Mouse (Mus musculus): ENCODE data around the gene Fhit. TPM values are rescaled to one million over a fixed set of nuclear protein-coding genes. Genes with fewer than 3 reads are reported as not detected.

Fhit gene
- polyA plus RNA-seq, 1 experiment from 2014 or later = 3.3 TPM

- H3K4me3 ChIP-seq = no peak overlapping the region
- H3K4me1 ChIP-seq = no peaks in the 10 kb centered on the region
- DNase-seq (ENCODE audit: low spot score) = no peak
- no peaks in the 10 kb centered on the region for H3K9me3 ChIP-seq
- no peaks in the 10 kb centered on the region for H3K27me3 ChIP-seq (replicated peaks; ENCODE audit: low read depth, poor library complexity, severe bottlenecking)
- no peak overlapping the region for H3K27ac ChIP-seq (replicated peaks)
- H3K36me3 ChIP-seq (replicated peaks) = no peaks in the 10 kb centered on the region
- 43% methylated on average over 2 of the region's 2 CpGs for WGBS
These were observed 635.0 kb downstream of the Fhit start for GRCm38 (mm10) chr14:10526800-10527199.

- Histone ChIP-seq H3K9me3 (no peaks in the 10 kb centered on the region), H3K36me3 (replicated peaks) (no peaks in the 10 kb centered on the region), H3K4me3 (no peak overlapping the region), H3K27me3 (replicated peaks; ENCODE audit: low read depth, poor library complexity, severe bottlenecking) (no peaks in the 10 kb centered on the region), H3K27ac (replicated peaks) (no peak overlapping the region), H3K4me1 (no peaks in the 10 kb centered on the region)
- DNase-seq (ENCODE audit: low spot score) = no peak
- WGBS = 86% methylated on average over 4 of the region's 4 CpGs
These were observed 636.0 kb downstream of the Fhit start for GRCm38 (mm10) chr14:10525786-10526185.

- Histone ChIP-seq H3K4me1 (no peaks in the 10 kb centered on the region), H3K36me3 (replicated peaks) (no peaks in the 10 kb centered on the region), H3K9me3 (no peaks in the 10 kb centered on the region), H3K4me3 (no peak overlapping the region), H3K27me3 (replicated peaks; ENCODE audit: low read depth, poor library complexity, severe bottlenecking) (no peaks in the 10 kb centered on the region), H3K27ac (replicated peaks) (no peak overlapping the region)
- DNase-seq (ENCODE audit: low spot score) = no peak
These were observed 647.8 kb downstream of the Fhit start for GRCm38 (mm10) chr14:10514026-10514425.

- H3K27me3 ChIP-seq (replicated peaks; ENCODE audit: low read depth, poor library complexity, severe bottlenecking) = no peaks in the 10 kb centered on the region
These were observed 652.6 kb downstream of the Fhit start for GRCm38 (mm10) chr14:10509252-10509651.

GRCm38 (mm10) chr14:10507560-10507959 lies 654.3 kb downstream of the Fhit start:
- Histone ChIP-seq H3K36me3 (replicated peaks) (no peaks in the 10 kb centered on the region), H3K27me3 (replicated peaks; ENCODE audit: low read depth, poor library complexity, severe bottlenecking) (no peaks in the 10 kb centered on the region), H3K9me3 (no peaks in the 10 kb centered on the region), H3K4me1 (peaks cover 12% of the 10 kb centered on the region), H3K4me3 (no peak overlapping the region), H3K27ac (replicated peaks) (peak overlapping the region; percentile 35; the same call in 1 of the 2 replicates)
- 33% methylated on average over 1 of the region's 1 CpGs for WGBS
- DNase-seq (ENCODE audit: low spot score) = peak; percentile 52

More at GRCm38 (mm10) chr14:10509252-10509651, 652.6 kb downstream of the Fhit start:
- no peaks in the 10 kb centered on the region for H3K36me3 ChIP-seq (replicated peaks)
- H3K4me3 ChIP-seq = no peak overlapping the region
- DNase-seq (ENCODE audit: low spot score) = no peak
- no peak overlapping the region for H3K27ac ChIP-seq (replicated peaks)
- H3K9me3 ChIP-seq = no peaks in the 10 kb centered on the region
- peaks cover 12% of the 10 kb centered on the region for H3K4me1 ChIP-seq

GRCm38 (mm10) chr14:10485798-10486197 lies 676.0 kb downstream of the Fhit start:
- Histone ChIP-seq H3K27ac (replicated peaks) (no peak overlapping the region), H3K27me3 (replicated peaks; ENCODE audit: low read depth, poor library complexity, severe bottlenecking) (no peaks in the 10 kb centered on the region), H3K9me3 (no peaks in the 10 kb centered on the region), H3K36me3 (replicated peaks) (no peaks in the 10 kb centered on the region), H3K4me3 (no peak overlapping the region), H3K4me1 (no peaks in the 10 kb centered on the region)
- 84% methylated on average over 3 of the region's 3 CpGs for WGBS
- DNase-seq (ENCODE audit: low spot score) = no peak

GRCm38 (mm10) chr14:10482851-10483613 lies 678.8 kb downstream of the Fhit start:
- H3K36me3 ChIP-seq (replicated peaks) = no peaks in the 10 kb centered on the region
- H3K27me3 ChIP-seq (replicated peaks; ENCODE audit: low read depth, poor library complexity, severe bottlenecking) = no peaks in the 10 kb centered on the region
- 85% methylated on average over 3 of the region's 3 CpGs for WGBS
- H3K27ac ChIP-seq (replicated peaks) = no peak overlapping the region
- H3K4me3 ChIP-seq = no peak overlapping the region
- H3K4me1 ChIP-seq = no peaks in the 10 kb centered on the region
- no peak for DNase-seq (ENCODE audit: low spot score)
- no peaks in the 10 kb centered on the region for H3K9me3 ChIP-seq

GRCm38 (mm10) chr14:10481370-10481769 lies 680.5 kb downstream of the Fhit start:
- H3K27ac ChIP-seq (replicated peaks) = no peak overlapping the region
- 76% methylated on average over 2 of the region's 2 CpGs for WGBS
- no peaks in the 10 kb centered on the region for H3K27me3 ChIP-seq (replicated peaks; ENCODE audit: low read depth, poor library complexity, severe bottlenecking)
- no peak overlapping the region for H3K4me3 ChIP-seq
- no peaks in the 10 kb centered on the region for H3K4me1 ChIP-seq
- H3K36me3 ChIP-seq (replicated peaks) = no peaks in the 10 kb centered on the region
- H3K9me3 ChIP-seq = no peaks in the 10 kb centered on the region
- DNase-seq (ENCODE audit: low spot score) = no peak

GRCm38 (mm10) chr14:10480681-10481080 lies 681.2 kb downstream of the Fhit start:
- Histone ChIP-seq H3K36me3 (replicated peaks) (no peaks in the 10 kb centered on the region), H3K27ac (replicated peaks) (no peak overlapping the region), H3K4me1 (no peaks in the 10 kb centered on the region), H3K9me3 (no peaks in the 10 kb centered on the region), H3K4me3 (no peak overlapping the region), H3K27me3 (replicated peaks; ENCODE audit: low read depth, poor library complexity, severe bottlenecking) (no peaks in the 10 kb centered on the region)
- no peak for DNase-seq (ENCODE audit: low spot score)
- 74% methylated on average over 1 of the region's 1 CpGs for WGBS

- no peaks in the 10 kb centered on the region for H3K27me3 ChIP-seq (replicated peaks; ENCODE audit: low read depth, poor library complexity, severe bottlenecking)
- peaks cover 18% of the 10 kb centered on the region for H3K4me1 ChIP-seq
- peak; percentile 74 for DNase-seq (ENCODE audit: low spot score)
- H3K27ac ChIP-seq (replicated peaks) = peak overlapping the region; percentile 83
- WGBS = 20% methylated on average over 14 of the region's 14 CpGs
- H3K9me3 ChIP-seq = no peaks in the 10 kb centered on the region
- H3K36me3 ChIP-seq (replicated peaks) = no peaks in the 10 kb centered on the region
- peak overlapping the region; percentile 43 for H3K4me3 ChIP-seq
These were observed 708.6 kb downstream of the Fhit start for GRCm38 (mm10) chr14:10453001-10453861.

- no peaks in the 10 kb centered on the region for H3K9me3 ChIP-seq
- H3K27me3 ChIP-seq (replicated peaks; ENCODE audit: low read depth, poor library complexity, severe bottlenecking) = no peaks in the 10 kb centered on the region
- H3K4me1 ChIP-seq = peaks cover 18% of the 10 kb centered on the region
- no peak for DNase-seq (ENCODE audit: low spot score)
- no peak overlapping the region; the same call in 1 of the 2 replicates for H3K27ac ChIP-seq (replicated peaks)
- WGBS = 78% methylated on average over 5 of the region's 5 CpGs
- no peaks in the 10 kb centered on the region for H3K36me3 ChIP-seq (replicated peaks)
- H3K4me3 ChIP-seq = no peak overlapping the region
These were observed 709.6 kb downstream of the Fhit start for GRCm38 (mm10) chr14:10452234-10452633.

- no peak overlapping the region for H3K27ac ChIP-seq (replicated peaks)
- no peak for DNase-seq (ENCODE audit: low spot score)
- H3K36me3 ChIP-seq (replicated peaks) = no peaks in the 10 kb centered on the region
- no peaks in the 10 kb centered on the region for H3K27me3 ChIP-seq (replicated peaks; ENCODE audit: low read depth, poor library complexity, severe bottlenecking)
- no peak overlapping the region for H3K4me3 ChIP-seq
- no peaks in the 10 kb centered on the region for H3K4me1 ChIP-seq
- no peaks in the 10 kb centered on the region for H3K9me3 ChIP-seq
These were observed 716.5 kb downstream of the Fhit start for GRCm38 (mm10) chr14:10445360-10445759.
